Mouse (Mus musculus) forebrain, postnatal 0 days (tissue): ENCODE results near the gene Arf3. TPM values are rescaled to one million over a fixed set of nuclear protein-coding genes. Genes with fewer than 3 reads are reported as not detected.

Experiments
- ATAC-seq: fragments of 200-750 bp; cut with Nextera tagmentation; 2 replicates; pipeline ENCODE4 v1.8.0; 2017; ENCODE audit warnings: mild to moderate bottlenecking, moderate library complexity
- DNase-seq: peaks from one replicate; pipeline ENCODE4 v3.0.0-alpha.2; 2015
- H3K27ac ChIP-seq: fragments of 300-500 bp; sonication (generic); 2 replicates; pipeline ENCODE4 v1.5.1; 2014; ENCODE audit warnings: low read depth, mild to moderate bottlenecking, antibody characterized with exemption, low read length, moderate library complexity, mixed read lengths
- H3K27me3 ChIP-seq: fragments of 300-500 bp; sonication (generic); 2 replicates; pipeline ENCODE4 v1.6.1; 2014; ENCODE audit warnings: mild to moderate bottlenecking, low read length, mixed read lengths; ENCODE audit not compliant: insufficient read depth
- H3K36me3 ChIP-seq: fragments of 300-500 bp; sonication (generic); 2 replicates; pipeline ENCODE4 v1.6.1; 2014; ENCODE audit warnings: mild to moderate bottlenecking, moderate library complexity; ENCODE audit not compliant: insufficient read depth
- H3K4me1 ChIP-seq: fragments of 300-500 bp; sonication (generic); 2 replicates; pipeline ENCODE4 v1.6.1; 2014; ENCODE audit warnings: antibody characterized with exemption; ENCODE audit not compliant: insufficient read depth
- H3K4me2 ChIP-seq: fragments of 300-500 bp; sonication (generic); 2 replicates; pipeline ENCODE4 v1.6.1; 2014; ENCODE audit warnings: low read depth, mild to moderate bottlenecking, moderate library complexity
- H3K4me3 ChIP-seq: fragments of 300-500 bp; sonication (generic); 2 replicates; pipeline ENCODE4 v1.5.1; 2014; ENCODE audit warnings: low read depth, low read length, mixed read lengths
- H3K9ac ChIP-seq: fragments of 300-500 bp; sonication (generic); 2 replicates; pipeline ENCODE4 v1.6.1; 2014; ENCODE audit warnings: mild to moderate bottlenecking
- H3K9me3 ChIP-seq: fragments of 300-500 bp; sonication (generic); 2 replicates; pipeline ENCODE4 v1.6.1; 2016; ENCODE audit warnings: low read length
- CTCF ChIP-seq: sonication (generic); IDR thresholded peaks from 2 replicates; pipeline ENCODE4 v1.5.1; 2016; ENCODE audit warnings: antibody characterized with exemption, control low read depth, low read depth
- WGBS: fragments of 180-500 bp; shearing (Covaris S2); extraction: QIAGEN DNeasy Blood & Tissue Kit; methylation state at CpG from one replicate; pipeline ENCODE4 v1.1.7; 2014; 5-methylcytosine and 5-hydroxymethylcytosine counted together
- polyA plus RNA-seq: library from polyadenylated mRNA; unstranded; fragments of >200 nt; fragmentation: Nextera tagmentation; extraction: Ambion mirVana; gene quantifications from 2 replicates; pipeline ENCODE4 v1.2.1, GENCODE M21; 2015
- total RNA-seq: library from RNA; depleted of rRNA; stranded (reverse); fragments of >200 nt; gene quantifications from 2 replicates; pipeline ENCODE4 v1.2.3, GENCODE M21; 2014

The Arf3 gene
- total and polyA plus RNA-seq, 2 experiments from 2014 or later, result 104 to 116 TPM

- TF ChIP-seq CTCF, result no peak
- no peak overlapping the region for H3K27ac ChIP-seq
- DNase-seq (no peak), ATAC-seq (peak; percentile 48; the same call in 1 of the 2 replicates)
- H3K4me1 ChIP-seq, result no peaks in the 10 kb centered on the region
- H3K9ac ChIP-seq, result no peak overlapping the region
- no peak overlapping the region for H3K4me2 ChIP-seq
- WGBS, result 3% methylated on average over 28 of the region's 28 CpGs
- no peaks in the 10 kb centered on the region for H3K9me3 ChIP-seq
- no peaks in the 10 kb centered on the region for H3K36me3 ChIP-seq
- H3K4me3 ChIP-seq, result no peak overlapping the region
- H3K27me3 ChIP-seq, result peaks cover 87% of the 10 kb centered on the region
These were observed 35.0 kb upstream of the Arf3 start for GRCm38 (mm10) chr15:98797835-98798492.

DNA sequence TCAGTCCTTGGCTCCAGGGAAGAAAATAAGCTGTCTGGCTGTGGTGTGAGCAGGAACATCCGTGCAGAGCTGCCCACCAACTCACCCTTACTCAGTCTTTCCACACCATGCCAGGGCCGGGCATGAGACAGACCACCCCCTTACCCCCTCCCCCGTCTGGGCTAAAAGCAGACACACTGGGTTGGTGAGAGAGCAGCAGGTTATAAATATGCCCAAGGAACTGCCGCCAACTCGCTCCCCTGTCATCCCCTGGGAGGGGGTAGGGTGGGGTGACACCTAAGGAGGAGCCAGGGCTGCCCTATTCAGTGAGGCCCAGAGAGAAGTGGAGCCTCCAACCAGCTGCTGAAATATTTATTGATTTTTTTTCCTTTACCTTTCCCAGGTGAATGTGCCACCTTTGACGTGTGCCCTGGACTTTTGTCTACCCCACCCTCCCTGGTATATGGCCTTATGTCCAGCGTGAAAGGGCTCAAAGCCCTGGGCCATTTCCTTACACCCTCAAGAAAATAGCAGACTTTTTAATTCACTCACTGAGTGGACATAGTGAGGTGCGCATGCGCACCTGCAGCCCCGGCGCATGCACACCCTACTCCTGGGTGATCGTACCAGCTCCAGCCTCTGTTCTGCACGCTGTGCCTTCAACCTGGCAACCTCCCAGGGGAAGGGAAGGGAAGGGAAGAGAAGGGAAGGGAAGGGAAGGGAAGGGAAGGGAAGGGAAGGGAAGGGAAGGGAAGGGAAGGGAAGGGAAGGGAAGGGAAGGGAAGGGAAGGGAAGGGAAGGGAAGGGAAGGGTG lies 34.0 kb upstream of the Arf3 start:
- 0 out of 2 replicates have a peak, but pooled peaks have one; percentile 28 for ATAC-seq
- H3K36me3 ChIP-seq, result no peaks in the 10 kb centered on the region
- no peak overlapping the region for H3K4me3 ChIP-seq
- no peak overlapping the region; the same call in 1 of the 2 replicates for H3K4me2 ChIP-seq
- TF ChIP-seq CTCF, result no peak
- no peak overlapping the region for H3K27ac ChIP-seq
- peaks cover 88% of the 10 kb centered on the region for H3K27me3 ChIP-seq
- no peaks in the 10 kb centered on the region for H3K9me3 ChIP-seq
- no peak overlapping the region for H3K9ac ChIP-seq
- no peaks in the 10 kb centered on the region for H3K4me1 ChIP-seq
- 2% methylated on average over 13 of the region's 13 CpGs for WGBS
- peak; percentile 52 for DNase-seq

DNA sequence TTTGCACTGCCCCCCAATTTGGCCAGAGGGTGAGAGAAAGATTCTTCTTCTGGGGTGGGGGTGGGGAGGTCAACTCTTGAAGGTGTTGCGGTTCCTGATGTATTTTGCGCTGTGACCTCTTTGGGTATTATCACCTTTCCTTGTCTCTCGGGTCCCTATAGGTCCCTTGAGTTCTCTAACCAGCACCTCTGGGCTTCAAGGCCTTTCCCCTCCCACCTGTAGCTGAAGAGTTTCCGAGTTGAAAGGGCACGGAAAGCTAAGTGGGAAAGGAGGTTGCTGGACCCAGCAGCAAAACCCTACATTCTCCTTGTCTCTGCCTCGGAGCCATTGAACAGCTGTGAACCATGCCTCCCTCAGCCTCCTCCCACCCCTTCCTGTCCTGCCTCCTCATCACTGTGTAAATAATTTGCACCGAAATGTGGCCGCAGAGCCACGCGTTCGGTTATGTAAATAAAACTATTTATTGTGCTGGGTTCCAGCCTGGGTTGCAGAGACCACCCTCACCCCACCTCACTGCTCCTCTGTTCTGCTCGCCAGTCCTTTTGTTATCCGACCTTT lies 30.2 kb upstream of the Arf3 start:
- H3K27me3 ChIP-seq, result peaks cover 89% of the 10 kb centered on the region
- 3% methylated on average over 13 of the region's 13 CpGs for WGBS
- H3K4me1 ChIP-seq, result no peaks in the 10 kb centered on the region
- H3K4me3 ChIP-seq, result peak overlapping the region; percentile 39
- DNase-seq (no peak), ATAC-seq (no peak)
- H3K36me3 ChIP-seq, result no peaks in the 10 kb centered on the region
- no peak for TF ChIP-seq CTCF
- H3K4me2 ChIP-seq, result peak overlapping the region; percentile 56
- no peaks in the 10 kb centered on the region for H3K9me3 ChIP-seq
- H3K27ac ChIP-seq, result no peak overlapping the region
- H3K9ac ChIP-seq, result 0 out of 2 replicates have a peak overlapping the region, but pooled peaks have one; percentile 43

GRCm38 (mm10) chr15:98792233-98793020 lies 29.4 kb upstream of the Arf3 start:
- Histone ChIP-seq H3K4me3 (peak overlapping the region; percentile 39), H3K4me2 (peak overlapping the region; percentile 56), H3K9me3 (no peaks in the 10 kb centered on the region), H3K36me3 (no peaks in the 10 kb centered on the region), H3K27me3 (peaks cover 91% of the 10 kb centered on the region), H3K9ac (peak overlapping the region; percentile 43), H3K27ac (no peak overlapping the region), H3K4me1 (no peaks in the 10 kb centered on the region)
- 1% methylated on average over 75 of the region's 75 CpGs for WGBS
- TF ChIP-seq CTCF, result no peak
- peak; percentile 80 for DNase-seq
- ATAC-seq, result peak; percentile 89

- Histone ChIP-seq H3K9me3 (no peaks in the 10 kb centered on the region), H3K36me3 (no peaks in the 10 kb centered on the region), H3K27me3 (peaks cover 87% of the 10 kb centered on the region), H3K9ac (no peak overlapping the region), H3K4me1 (no peaks in the 10 kb centered on the region), H3K27ac (no peak overlapping the region), H3K4me3 (no peak overlapping the region; the same call in 1 of the 2 replicates), H3K4me2 (no peak overlapping the region)
- no peak for TF ChIP-seq CTCF
- no peak for DNase-seq
- no peak for ATAC-seq
- WGBS, result 1% methylated on average over 23 of the region's 23 CpGs
These were observed 28.8 kb upstream of the Arf3 start for GRCm38 (mm10) chr15:98791771-98792170.

- Histone ChIP-seq H3K4me2 (no peak overlapping the region), H3K36me3 (no peaks in the 10 kb centered on the region), H3K27ac (no peak overlapping the region), H3K27me3 (peaks cover 81% of the 10 kb centered on the region), H3K9ac (no peak overlapping the region), H3K9me3 (no peaks in the 10 kb centered on the region), H3K4me1 (no peaks in the 10 kb centered on the region), H3K4me3 (0 out of 2 replicates have a peak overlapping the region, but pooled peaks have one; percentile 11)
- DNase-seq (no peak), ATAC-seq (no peak)
- WGBS, result under 1% methylated on average over 12 of the region's 12 CpGs
- no peak for TF ChIP-seq CTCF
These were observed 28.2 kb upstream of the Arf3 start for GRCm38 (mm10) chr15:98791221-98791620.
